Mouse (Mus musculus) cerebellum, postnatal 10 days (tissue): ENCODE data around the gene Etv5.
"Not testable (repeated sequence)": the region's sequence is repeated elsewhere in the genome, so short reads cannot be mapped to it uniquely, and the experiment has no call there.

ENCODE experiments used
- DNase-seq, 2 experiments: peaks; one replicate each; pipeline ENCODE4 v3.0.0; 2021; ENCODE audit warnings: mixed read lengths in 2 of 2

Gene Etv5

DNA sequence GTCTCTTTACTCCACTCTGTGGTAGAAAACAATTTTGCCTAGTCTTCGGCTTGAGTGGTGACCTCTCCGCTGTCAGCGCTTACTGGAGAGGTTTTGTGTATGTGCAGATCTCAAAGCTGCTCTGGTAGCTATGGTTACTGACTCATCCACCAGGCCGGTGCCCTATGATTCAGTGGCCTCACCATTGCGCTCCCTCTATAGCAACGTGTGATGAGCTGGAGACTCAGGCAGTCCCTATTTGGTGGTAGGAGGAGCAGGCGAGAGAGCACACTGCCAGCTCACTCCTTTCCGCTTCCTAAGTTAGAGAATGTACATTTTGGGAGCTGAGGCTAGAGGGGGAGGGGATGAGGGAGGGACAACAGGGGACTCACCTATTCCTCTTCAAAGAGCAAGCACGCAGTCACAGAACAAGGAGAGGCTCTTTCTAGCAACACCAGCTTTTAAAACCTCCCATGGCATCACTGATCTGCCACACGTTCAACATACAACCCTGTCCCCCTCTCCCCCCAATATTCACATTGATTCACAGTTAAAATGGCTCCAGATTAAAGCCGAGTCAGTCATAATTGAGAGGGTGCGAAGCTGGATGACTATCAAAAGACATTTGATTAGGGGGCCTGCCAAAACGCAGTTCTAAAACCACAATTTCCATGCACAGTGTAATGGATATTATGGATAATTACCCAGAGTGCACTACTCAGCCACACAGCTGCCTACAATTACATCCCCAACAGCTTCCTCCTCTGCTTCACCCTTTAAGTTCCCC lies 50.2 kb downstream of the Etv5 start:
- DNase-seq, result no peak

DNA sequence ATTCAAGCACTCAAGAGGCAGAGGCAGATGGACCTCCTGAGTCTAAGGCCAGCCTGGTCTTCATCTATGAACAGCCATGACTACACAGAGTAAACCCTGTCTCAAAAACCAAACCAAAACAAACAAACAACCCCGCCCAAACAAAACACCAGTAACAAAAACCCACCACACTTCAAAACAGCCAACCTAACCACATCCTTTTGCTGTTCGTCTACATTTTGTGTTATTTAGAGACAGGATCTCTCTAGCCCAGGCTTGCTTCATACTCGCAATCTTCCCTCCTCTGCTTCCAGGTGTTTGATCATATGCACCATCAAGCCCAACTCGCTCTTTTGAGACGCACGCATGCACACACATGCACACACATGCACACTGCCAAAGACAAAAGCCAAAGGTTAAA lies 51.8 kb downstream of the Etv5 start:
- DNase-seq, result no peak

DNA sequence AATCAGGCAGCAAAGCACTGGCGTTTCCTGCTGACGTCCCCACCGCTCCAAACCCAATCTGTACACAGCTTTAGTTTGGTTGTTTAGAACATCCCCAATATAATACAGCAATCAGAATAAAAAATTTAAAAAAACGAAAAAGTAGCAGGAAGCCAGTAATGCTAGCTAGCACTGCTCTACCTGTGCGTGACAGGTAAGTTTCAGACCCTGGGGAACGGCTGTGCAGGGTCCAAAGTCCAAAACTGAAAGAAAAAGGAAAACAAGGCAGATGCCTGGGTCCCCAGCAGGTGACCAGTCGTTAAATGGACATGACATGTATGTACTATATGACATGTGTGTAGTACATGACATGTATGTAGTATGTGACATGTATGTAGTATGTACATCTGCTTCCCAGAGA lies 57.5 kb downstream of the Etv5 start:
- DNase-seq, result not testable (repeated sequence)

DNA sequence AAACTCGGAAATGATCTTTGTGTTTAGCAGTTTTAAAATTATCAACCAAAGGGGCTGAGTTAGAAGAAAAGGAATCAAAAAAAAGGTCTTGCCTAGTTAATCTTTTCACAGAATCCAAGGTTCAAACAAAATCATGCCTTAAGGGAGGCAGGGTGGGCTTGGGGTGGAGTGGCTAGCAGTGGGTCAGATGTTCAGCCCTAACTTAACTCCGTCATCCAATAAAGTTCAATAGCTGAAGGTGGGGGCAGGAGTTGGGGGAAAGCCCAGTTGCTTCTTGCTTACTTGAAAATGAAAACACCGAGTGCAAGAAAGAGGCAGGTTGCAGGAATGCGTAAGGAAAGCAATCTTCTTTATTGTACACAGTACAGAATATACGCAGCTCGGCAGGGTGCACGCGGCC lies 58.5 kb downstream of the Etv5 start:
- DNase-seq, result no peak

DNA sequence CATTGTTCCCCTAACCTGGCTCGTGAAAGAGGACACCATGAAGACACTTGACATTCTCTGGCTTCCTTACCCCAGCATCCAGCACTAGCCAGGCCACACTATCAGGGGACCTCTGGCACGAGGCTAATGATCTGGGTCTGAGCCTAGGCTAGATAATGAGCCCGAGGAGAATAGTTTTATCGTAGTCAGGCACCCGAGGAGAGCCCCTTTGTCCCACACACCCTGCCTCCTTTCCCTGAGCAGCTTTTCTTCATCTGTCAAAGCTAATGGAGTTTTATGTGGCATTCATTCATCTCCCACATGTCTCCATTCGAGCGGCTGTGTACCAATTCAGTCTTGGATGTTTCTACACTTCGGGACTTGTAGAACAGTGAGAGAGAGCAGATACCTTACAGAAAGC lies 59.5 kb downstream of the Etv5 start:
- peak in 1 of 2 experiments; percentile 19 for DNase-seq

DNA sequence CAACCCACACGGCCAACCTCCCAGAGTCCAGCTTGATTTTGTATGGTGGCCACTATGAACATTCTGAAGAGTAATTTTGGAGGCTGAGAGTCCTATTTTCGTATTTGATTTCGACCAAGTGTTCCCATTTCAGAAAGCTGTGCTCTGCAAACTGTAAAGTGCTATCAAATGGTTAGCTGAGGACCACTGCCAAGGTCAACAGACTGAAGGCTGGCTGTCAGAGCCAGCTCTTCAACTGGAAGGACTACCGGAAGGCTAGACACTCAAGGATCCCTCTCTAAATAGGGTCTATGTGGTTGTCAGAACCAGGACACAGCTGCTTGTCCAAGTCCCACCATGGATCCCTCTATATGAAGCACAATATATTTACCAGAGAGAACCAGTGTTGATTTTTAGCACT lies 60.2 kb downstream of the Etv5 start:
- DNase-seq, result peak; percentile 16 to 17

DNA sequence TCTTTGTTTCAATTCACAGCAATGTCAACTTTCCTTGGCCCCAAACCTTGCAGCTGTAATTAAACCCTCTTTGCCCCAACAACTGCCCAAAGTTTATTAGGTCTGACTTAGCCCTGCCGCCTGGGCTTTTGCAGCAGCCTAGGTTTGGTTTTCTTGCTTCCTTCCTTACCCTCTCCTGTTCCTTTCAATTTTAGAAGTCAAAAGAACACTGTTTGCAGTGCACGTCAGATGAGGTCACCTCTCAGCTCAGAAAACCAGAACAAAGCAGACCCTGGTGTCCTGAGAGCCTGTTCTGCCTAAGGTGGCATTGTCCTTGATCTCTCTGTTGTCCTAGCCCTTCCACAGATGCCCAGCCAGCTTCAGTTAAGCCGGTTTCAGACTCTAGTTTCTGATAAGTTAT lies 61.8 kb downstream of the Etv5 start:
- DNase-seq, result no peak

DNA sequence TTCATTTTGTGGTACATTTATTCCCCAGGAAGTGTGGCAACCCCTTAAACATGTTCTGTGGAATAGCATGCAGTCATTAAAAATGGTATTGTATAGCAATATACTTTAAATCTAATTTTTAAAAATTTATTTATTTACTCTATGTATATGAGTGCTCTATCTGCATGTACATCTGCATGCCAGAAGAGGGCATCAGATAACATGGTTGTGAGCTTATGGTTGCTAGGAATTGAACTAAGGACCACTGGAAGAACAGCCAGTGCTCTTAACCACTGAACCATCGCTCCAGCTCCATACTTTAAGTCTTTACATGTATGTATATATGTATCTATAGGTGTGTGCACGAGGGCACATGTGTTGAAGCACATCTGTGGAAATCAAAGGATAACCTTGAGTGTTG lies 64.6 kb downstream of the Etv5 start:
- no peak for DNase-seq

DNA sequence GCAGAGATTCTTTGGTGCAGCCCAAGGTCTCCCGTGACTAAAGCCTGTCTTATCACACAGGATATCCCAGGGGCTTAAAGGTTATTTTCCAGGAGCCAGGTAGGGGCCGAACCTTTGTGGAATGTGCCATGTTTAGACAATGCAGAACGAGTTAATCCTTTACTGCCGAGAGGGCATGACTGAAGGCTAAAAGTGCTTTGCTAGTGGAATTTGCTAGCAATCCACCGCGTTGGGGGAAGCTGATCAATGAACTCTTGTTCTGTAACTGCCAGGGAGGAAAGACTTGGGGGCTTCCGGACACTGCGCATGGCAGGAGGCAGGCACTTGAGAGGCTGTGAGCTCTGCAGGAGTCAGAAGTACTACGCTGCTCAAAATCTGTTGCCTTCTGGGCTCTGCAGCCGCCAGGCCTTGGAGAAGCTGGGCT lies 66.8 kb downstream of the Etv5 start:
- peak in 1 of 2 experiments; percentile 12 for DNase-seq

DNA sequence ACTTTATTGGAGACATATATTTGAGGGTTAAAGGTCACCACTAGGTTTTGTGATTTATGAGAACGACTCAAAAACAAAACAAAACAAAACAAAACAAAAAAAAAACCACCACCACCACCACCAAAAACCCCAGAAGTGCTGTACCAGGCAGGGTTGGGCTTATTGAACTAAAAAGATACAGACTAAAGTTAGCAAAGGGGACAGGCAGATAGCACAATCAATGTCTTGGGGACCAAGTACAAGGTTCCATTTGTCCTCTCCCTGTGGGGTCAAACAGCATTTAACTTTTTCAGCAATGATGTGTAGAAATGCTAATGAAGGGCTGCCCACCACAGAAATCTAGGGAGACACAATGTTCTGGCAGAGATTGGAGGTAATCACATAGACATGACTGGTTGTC lies 67.3 kb downstream of the Etv5 start:
- DNase-seq, result no peak

DNA sequence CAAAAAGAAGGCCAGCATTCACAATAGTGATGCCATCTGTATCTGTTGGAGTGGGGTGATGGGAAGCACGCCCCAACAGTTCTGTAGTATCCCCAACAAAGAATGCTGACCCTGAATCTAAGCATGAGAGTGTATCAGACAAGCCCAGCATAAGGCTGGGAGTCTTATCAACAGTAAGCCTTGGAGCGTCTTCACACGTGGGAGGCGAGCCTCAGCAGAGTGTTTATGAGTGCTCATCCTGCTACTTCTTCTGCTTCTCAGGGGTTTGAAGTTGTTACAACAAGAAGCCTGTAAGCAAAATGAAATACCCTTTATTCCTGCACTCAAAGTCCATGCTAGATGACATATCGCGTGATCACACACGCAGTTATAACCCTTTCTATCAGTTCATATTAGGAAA lies 72.4 kb downstream of the Etv5 start:
- DNase-seq, result no peak

DNA sequence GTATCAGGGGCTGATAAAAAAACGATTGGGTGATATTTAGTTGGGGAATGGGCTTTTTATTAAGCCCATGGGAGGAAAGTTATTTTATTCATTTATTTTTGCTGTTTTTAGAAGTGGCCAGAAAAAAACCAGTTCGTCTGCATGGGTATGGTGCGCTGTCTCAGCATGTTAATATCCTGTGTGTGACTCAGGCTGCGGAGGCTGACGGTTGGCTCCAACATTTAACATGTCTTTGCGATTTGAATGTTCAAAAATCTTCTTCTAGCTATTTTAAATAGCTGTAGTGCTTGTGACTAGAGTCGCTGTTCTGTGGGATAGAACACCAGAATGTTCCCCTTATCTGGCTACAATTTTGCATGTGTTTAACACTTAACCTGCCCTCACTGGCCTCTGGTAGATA lies 73.5 kb downstream of the Etv5 start:
- DNase-seq, result no peak

DNA sequence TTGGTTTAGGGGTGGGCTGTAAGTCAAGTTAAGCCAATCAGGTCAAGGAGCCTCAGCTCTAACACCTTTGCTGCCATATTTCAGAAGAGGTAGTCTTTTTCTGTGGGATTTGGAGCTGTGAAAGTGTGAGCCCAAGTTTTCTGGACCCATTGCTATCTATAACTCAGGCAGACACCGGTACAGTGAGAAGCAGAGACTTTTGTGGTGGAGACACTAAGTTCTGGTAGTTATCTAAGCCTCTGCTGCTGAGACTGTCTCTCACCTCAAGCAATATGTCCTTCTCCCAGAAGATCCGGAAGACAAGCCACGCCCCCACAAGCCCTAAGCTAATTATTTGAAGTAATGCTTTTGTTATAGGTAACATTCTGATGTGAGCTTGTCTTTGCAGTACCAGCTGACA lies 73.9 kb downstream of the Etv5 start:
- DNase-seq, result no peak

DNA sequence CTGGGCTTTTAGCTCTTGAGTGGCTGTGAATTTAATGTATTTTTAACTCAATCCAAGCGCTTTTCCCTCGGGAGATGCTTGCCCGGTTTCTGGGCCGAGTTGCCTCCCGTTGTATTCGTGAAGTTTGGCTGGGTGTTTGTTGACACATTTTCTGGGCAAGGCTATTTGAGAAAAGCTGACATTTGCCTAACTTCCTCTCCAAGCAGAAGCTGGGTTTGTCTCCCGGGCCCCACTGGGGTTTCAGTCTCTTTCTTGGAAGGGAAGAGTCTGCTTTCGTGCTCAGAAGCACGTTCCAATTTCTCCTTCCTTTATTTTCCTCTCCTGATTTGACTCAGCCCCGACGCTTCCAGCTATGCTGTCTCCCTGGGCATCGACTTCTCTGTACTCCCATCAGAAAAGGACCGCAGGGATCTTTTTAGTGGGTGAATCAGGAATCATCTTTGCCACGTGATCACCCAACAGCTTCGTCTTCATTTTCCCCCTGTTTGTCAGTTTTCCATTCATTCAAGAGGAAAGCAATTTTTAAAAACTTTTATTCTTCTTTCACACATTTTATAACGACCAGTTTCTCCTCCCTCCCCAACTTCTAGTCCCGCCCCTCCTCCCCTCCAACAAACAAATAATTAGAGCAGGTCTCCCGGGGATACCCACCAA lies 80.7 kb downstream of the Etv5 start:
- DNase-seq, result peak; percentile 23 to 39

DNA sequence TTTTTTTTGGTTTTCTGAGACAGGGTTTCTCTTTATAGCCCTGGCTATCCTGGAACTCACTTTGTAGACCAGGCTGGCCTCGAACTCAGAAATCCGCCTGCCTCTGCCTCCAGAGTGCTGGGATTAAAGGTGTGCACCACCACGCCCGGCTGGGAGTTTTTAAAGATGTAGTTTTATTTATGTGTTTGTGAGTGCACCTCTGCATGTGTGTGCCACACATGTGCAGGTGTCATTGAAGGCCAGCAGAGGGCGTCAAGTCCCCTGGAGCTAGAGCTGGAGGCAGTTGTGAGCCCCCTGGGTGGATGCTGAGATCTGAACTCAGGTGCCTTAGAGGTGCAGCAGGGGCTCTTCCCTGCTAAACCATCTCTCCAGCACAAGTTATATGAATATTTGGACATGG lies 85.3 kb downstream of the Etv5 start:
- not testable (repeated sequence) for DNase-seq

DNA sequence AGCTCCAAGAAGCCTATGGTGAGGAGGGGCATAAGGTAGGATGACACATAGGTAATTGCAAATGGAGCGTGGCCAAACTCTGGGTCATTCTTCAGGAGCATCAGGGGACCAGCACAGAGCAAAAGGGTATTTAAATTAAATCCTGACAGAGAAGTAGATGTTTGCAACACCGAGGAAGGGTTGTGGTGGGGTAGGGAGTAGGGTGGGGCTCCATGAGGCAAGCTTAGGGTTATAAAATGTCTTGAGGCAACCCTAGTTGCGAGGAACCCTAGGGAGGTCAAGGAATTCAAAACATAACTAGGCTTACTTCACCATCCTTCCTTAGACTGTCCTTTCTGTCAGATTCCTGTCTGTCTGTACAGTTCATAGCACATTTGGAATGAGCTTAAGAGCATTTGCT lies 85.9 kb downstream of the Etv5 start:
- no peak for DNase-seq

DNA sequence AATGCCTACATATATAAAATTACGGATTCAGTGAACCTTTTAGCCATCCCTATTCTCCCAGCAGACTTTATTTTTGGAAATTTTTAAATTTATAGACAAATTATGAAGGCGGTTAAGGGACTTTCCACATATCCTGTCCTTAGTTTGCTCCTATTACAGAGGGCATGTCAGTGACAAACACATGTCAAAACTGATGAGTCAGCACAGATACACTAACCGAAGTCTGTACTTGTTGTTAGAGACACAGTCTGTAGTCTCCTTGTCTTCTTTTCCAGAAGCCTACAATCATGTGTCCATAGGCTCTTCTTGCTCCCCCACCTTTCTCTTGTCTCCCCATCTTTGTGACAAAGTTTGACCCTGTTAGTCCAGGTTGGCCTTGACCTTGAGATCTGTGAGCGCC lies 88.3 kb downstream of the Etv5 start:
- no peak for DNase-seq

DNA sequence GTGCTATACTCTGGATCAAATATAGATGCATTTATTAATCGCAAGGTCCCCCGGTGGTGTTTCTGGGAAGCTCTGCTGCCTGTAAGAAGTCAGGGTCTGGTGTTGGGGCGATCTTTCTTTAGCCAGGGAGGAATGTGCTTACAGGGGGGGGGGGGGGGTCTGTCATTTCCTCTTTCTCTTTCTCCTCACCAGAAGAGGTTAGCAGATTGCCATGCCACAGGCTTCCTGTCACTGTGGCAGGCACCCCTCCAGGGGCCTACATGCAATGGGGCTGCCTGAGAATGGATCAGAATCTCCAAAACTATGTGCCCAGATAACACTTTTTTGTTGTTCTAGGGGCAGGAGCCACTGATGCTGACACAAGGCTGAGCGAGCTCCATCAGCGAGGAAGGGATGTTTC lies 89.7 kb downstream of the Etv5 start:
- no peak for DNase-seq

DNA sequence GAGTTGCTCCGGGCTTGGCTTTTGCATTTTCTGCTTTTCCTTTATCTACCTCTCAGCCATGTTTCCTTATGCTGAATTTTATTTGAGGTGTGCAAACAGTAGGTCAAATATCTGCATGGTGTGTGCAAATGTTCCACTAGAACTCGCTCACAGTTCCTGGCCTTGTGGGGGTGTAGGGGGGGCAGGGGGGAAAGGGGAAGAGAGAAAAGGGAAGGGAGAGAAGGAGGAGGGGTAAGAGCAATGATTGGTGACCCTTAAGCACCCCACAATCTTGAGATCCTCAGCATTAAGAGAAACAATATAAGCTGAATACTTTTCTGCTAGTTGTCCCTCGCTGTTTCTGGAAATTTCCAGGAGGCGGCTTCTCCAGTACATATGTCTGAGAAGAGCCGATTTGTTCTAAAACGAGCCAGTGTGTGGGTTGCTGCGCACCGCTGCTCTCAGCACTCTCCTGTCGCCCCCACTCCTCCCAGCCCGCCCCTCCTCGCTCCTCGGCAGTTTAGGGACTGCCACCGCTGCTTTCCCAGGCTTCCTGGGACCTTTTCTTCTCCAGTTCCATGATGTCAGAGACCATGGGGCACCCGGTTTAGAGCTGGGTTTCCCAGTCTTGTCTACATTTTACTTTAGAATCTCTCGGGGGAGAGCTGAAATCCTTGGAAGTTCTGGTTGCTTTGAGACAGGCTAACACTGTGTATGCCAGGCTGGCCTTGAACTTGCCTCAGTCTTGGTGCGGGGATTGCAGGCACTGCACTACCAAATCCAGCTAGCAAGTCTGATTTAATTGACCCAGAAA lies 90.8 kb downstream of the Etv5 start:
- DNase-seq, result no peak

DNA sequence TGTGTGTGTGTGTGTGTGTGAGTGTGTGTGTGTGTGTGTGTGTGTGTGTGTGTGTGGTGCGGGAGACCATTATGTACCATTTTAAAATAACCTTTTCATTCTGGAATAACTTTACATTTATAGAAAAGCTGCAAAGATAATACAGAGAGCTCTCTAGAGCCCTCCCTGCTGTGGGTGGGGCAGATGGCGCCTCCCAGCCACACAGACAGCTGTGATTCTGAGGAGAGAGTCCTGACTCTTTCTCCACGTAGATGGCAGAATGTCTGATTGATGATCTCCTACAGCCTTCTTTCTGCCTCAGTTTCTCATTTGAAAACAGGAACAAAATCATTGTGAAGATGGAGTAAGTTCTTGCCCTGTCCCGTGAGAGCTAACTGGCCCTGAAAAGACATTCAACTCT lies 91.5 kb downstream of the Etv5 start:
- no peak for DNase-seq

DNA sequence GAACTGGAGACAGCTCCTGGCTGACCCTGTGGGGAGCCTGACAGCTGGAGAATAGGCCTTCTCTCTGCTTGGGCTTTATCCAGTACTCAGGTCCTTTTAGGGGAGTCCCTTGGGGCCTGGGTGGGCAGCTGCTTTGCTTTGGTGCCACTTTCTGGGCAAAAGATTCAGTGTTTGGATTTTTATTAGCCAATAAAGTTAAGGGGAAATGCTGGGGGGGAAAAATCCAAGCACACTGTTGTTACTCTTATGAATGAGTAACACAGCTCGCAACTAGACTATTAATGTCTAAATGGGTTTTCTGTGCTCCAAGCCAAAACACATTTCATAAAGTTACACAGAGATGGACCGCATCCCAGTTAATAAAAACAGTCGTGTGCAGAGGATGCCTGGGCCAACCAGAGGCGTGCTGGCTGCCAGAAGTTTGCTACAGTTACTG lies 98.3 kb downstream of the Etv5 start:
- DNase-seq, result peak; percentile 57 to 81

DNA sequence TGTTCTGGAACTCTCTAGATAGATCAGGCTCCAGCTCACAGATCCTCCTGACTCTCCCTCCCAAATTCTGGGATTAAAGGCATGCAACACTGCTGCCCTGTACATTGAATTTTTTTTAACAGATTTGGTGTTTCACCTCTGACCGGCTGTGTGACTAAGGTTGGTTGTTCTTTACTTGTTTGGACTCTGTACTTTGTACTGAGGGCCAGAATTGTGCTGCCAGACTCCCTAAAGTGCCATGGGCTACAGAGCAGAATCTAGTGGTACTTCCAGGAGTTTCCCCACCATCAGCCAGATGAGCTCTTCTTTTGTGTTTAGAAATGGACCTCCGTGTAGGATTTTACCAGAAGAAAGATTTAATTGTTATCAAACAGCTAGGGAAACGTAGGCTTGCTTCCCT lies 103.7 kb downstream of the Etv5 start:
- DNase-seq, result no peak
